Mouse (Mus musculus) limb, embryonic 14.5 days (tissue): Measurements from ENCODE around the gene Foxe3. TPM values are rescaled to one million over a fixed set of nuclear protein-coding genes. Genes with fewer than 3 reads are reported as not detected.

Source experiments
- ATAC-seq: fragments of 200-750 bp; cut with Nextera tagmentation; 2 replicates; pipeline ENCODE4 v1.8.0; 2017; ENCODE audit warnings: low read depth, moderate number of reproducible peaks, moderate TSS enrichment; ENCODE audit not compliant: low FRiP score
- DNase-seq: peaks from one replicate; pipeline ENCODE4 v3.0.0-alpha.2; 2015; ENCODE audit warnings: low spot score
- H3K27ac ChIP-seq: fragments of 300-500 bp; sonication (generic); replicated peaks from 2 replicates; pipeline ENCODE4 v1.5.1; 2014; ENCODE audit warnings: low read depth, mild to moderate bottlenecking, low read length, moderate library complexity, mixed read lengths
- H3K27me3 ChIP-seq: fragments of 300-500 bp; sonication (generic); 2 replicates; pipeline ENCODE4 v1.6.1; 2014; ENCODE audit warnings: low read length, mixed read lengths; ENCODE audit not compliant: control insufficient read depth, insufficient read depth
- H3K36me3 ChIP-seq: fragments of 300-500 bp; sonication (generic); 2 replicates; pipeline ENCODE4 v1.6.1; 2014; ENCODE audit warnings: mild to moderate bottlenecking, low read length, moderate library complexity, mixed read lengths; ENCODE audit not compliant: control insufficient read depth, insufficient read depth
- H3K4me1 ChIP-seq: fragments of 300-500 bp; sonication (generic); 2 replicates; pipeline ENCODE4 v1.6.1; 2014; ENCODE audit warnings: antibody characterized with exemption, low read length, mixed read lengths; ENCODE audit not compliant: control insufficient read depth, insufficient read depth
- H3K4me2 ChIP-seq: fragments of 300-500 bp; sonication (generic); replicated peaks from 2 replicates; pipeline ENCODE4 v1.6.1; 2014; ENCODE audit warnings: low read depth, mild to moderate bottlenecking, low read length, moderate library complexity; ENCODE audit not compliant: severe bottlenecking
- H3K4me3 ChIP-seq: fragments of 300-500 bp; sonication (generic); replicated peaks from 2 replicates; pipeline ENCODE4 v1.5.1; 2014; ENCODE audit warnings: low read length
- H3K9ac ChIP-seq: fragments of 300-500 bp; sonication (generic); 2 replicates; pipeline ENCODE4 v1.6.1; 2014; ENCODE audit warnings: mild to moderate bottlenecking, low read depth, low read length, moderate library complexity; ENCODE audit not compliant: severe bottlenecking
- H3K9me3 ChIP-seq: fragments of 300-500 bp; sonication (generic); 2 replicates; pipeline ENCODE4 v1.6.1; 2016; ENCODE audit warnings: low read length; ENCODE audit not compliant: control insufficient read depth
- POLR2A ChIP-seq: fragments of 200-500 bp; IDR thresholded peaks from 2 replicates; pipeline ENCODE4 v1.8.0; 2012; ENCODE audit warnings: inconsistent platforms, mild to moderate bottlenecking, moderate library complexity, borderline replicate concordance; ENCODE audit not compliant: insufficient read depth, insufficient read length; ENCODE audit errors: extremely low read depth
- WGBS: fragments of 180-500 bp; shearing (Covaris S2); extraction: QIAGEN DNeasy Blood & Tissue Kit; methylation state at CpG from one replicate; pipeline ENCODE4 v1.1.7; 2014; 5-methylcytosine and 5-hydroxymethylcytosine counted together
- polyA plus RNA-seq, 2 experiments: library from polyadenylated mRNA; depleted of rRNA in 1 of 2; stranded (reverse) in 1 of 2; unstranded in 1 of 2; fragments of >200 nt; fragmentation: Nextera tagmentation in 1 of 2; extraction: Ambion mirVana in 1 of 2; gene quantifications; 2 replicates each; pipeline versions ENCODE4 v1.2.1 to v1.2.3; 2012 to 2014

Gene Foxe3
- polyA plus RNA-seq, 2 experiments = not detected

GRCm38 (mm10) chr4:114909602-114910484 is 16.0 kb downstream of the Foxe3 start:
- WGBS = 3% methylated on average over 20 of the region's 20 CpGs
- no peak for ATAC-seq
- Histone ChIP-seq H3K4me1 (peaks cover 5% of the 10 kb centered on the region; the same call in 1 of the 2 replicates), H3K27me3 (peaks cover 99% of the 10 kb centered on the region), H3K4me2 (peak overlapping the region; percentile 78), H3K9ac (0 out of 2 replicates have a peak overlapping the region, but pooled peaks have one; percentile 65), H3K36me3 (no peaks in the 10 kb centered on the region), H3K9me3 (no peaks in the 10 kb centered on the region), H3K27ac (no peak overlapping the region), H3K4me3 (peak overlapping the region; percentile 57)
- no peak for TF ChIP-seq POLR2A
- no peak for DNase-seq

- H3K36me3 ChIP-seq = no peaks in the 10 kb centered on the region
- H3K4me2 ChIP-seq = peak within 1 kb of the TSS; percentile 78
- H3K9me3 ChIP-seq = no peaks in the 10 kb centered on the region
- under 1% methylated on average over 46 of the region's 64 CpGs for WGBS
- H3K27ac ChIP-seq = 0 out of 2 replicates have a peak within 1 kb of the TSS, but pooled peaks have one; percentile 55
- peak; percentile 92 for DNase-seq
- H3K4me1 ChIP-seq = peaks cover 5% of the 10 kb centered on the region; the same call in 1 of the 2 replicates
- peak within 1 kb of the TSS; percentile 65 for H3K9ac ChIP-seq
- H3K4me3 ChIP-seq = peak within 1 kb of the TSS; percentile 57
- peak; percentile 90 for ATAC-seq
- H3K27me3 ChIP-seq = peaks cover 99% of the 10 kb centered on the region
- no peak for TF ChIP-seq POLR2A
Observed at GRCm38 (mm10) chr4:114908829-114909601, 16.8 kb downstream of the Foxe3 start, which contains the start of gene Foxd2. TSS of gene Foxd2 (minus strand) at chr4:114908873.

- 0 out of 2 replicates have a peak, but pooled peaks cover 2% of the 10 kb centered on the region for H3K4me1 ChIP-seq
- TF ChIP-seq POLR2A = no peak
- no peaks in the 10 kb centered on the region for H3K36me3 ChIP-seq
- 2% methylated on average over 51 of the region's 103 CpGs for WGBS
- ATAC-seq (no peak; the same call in 1 of the 2 replicates), DNase-seq (no peak)
- H3K27ac ChIP-seq = 0 out of 2 replicates have a peak overlapping the region, but pooled peaks have one; percentile 55
- H3K27me3 ChIP-seq = peaks cover 99% of the 10 kb centered on the region
- H3K9me3 ChIP-seq = no peaks in the 10 kb centered on the region
- peak overlapping the region; percentile 57 for H3K4me3 ChIP-seq
- peak overlapping the region; percentile 65 for H3K9ac ChIP-seq
- H3K4me2 ChIP-seq = peak overlapping the region; percentile 78
Observed at GRCm38 (mm10) chr4:114907951-114908828, 17.6 kb downstream of the Foxe3 start.

- peak overlapping the region; percentile 57 for H3K4me3 ChIP-seq
- no peak for TF ChIP-seq POLR2A
- WGBS = 3% methylated on average over 27 of the region's 74 CpGs
- H3K27ac ChIP-seq = no peak overlapping the region
- ATAC-seq (no peak), DNase-seq (no peak)
- H3K9me3 ChIP-seq = no peaks in the 10 kb centered on the region
- H3K9ac ChIP-seq = peak overlapping the region; percentile 65
- peak overlapping the region; percentile 78 for H3K4me2 ChIP-seq
- H3K4me1 ChIP-seq = 0 out of 2 replicates have a peak, but pooled peaks cover 2% of the 10 kb centered on the region
- peaks cover 98% of the 10 kb centered on the region for H3K27me3 ChIP-seq
- no peaks in the 10 kb centered on the region for H3K36me3 ChIP-seq
Observed at GRCm38 (mm10) chr4:114907056-114907917, 18.5 kb downstream of the Foxe3 start.
